Mouse (Mus musculus): ENCODE measurements around the gene Ksr1. TPM values are rescaled to one million over a fixed set of nuclear protein-coding genes. Genes with fewer than 3 reads are reported as not detected.
A peak's percentile ranks its signal among the peaks of the same experiment; 100 is the strongest.

The Ksr1 gene
- polyA plus RNA-seq, 1 experiment, result 4.6 TPM

- H3K27ac ChIP-seq (replicated peaks; ENCODE audit: low read depth, low read length), result peak overlapping the region; percentile 85; the same call in 1 of the 2 replicates
- H3K4me3 ChIP-seq (ENCODE audit: insufficient read depth, low read depth, low read length), result peak overlapping the region; percentile 72
- peaks cover 39% of the 10 kb centered on the region for H3K4me1 ChIP-seq (ENCODE audit: control insufficient read depth, insufficient read depth, insufficient read length, low read length)
Measured at GRCm38 (mm10) chr11:78982513-78983291, 163.5 kb downstream of the Ksr1 start.

- Histone ChIP-seq H3K4me3 (ENCODE audit: insufficient read depth, low read depth, low read length) (no peak overlapping the region), H3K27ac (replicated peaks; ENCODE audit: low read depth, low read length) (no peak overlapping the region), H3K4me1 (ENCODE audit: control insufficient read depth, insufficient read depth, insufficient read length, low read length) (peaks cover 37% of the 10 kb centered on the region)
Measured at GRCm38 (mm10) chr11:78982042-78982441, 164.2 kb downstream of the Ksr1 start.

GRCm38 (mm10) chr11:78980083-78980634 lies 166.0 kb downstream of the Ksr1 start:
- Histone ChIP-seq H3K4me3 (ENCODE audit: insufficient read depth, low read depth, low read length) (no peak overlapping the region), H3K4me1 (ENCODE audit: control insufficient read depth, insufficient read depth, insufficient read length, low read length) (peaks cover 30% of the 10 kb centered on the region), H3K27ac (replicated peaks; ENCODE audit: low read depth, low read length) (no peak overlapping the region)

- no peak overlapping the region for H3K27ac ChIP-seq (replicated peaks; ENCODE audit: low read depth, low read length)
- no peak overlapping the region for H3K4me3 ChIP-seq (ENCODE audit: insufficient read depth, low read depth, low read length)
- H3K4me1 ChIP-seq (ENCODE audit: control insufficient read depth, insufficient read depth, insufficient read length, low read length), result peaks cover 26% of the 10 kb centered on the region
Measured at GRCm38 (mm10) chr11:78978176-78979019, 167.8 kb downstream of the Ksr1 start.

- Histone ChIP-seq H3K27ac (replicated peaks; ENCODE audit: low read depth, low read length) (no peak overlapping the region), H3K4me1 (ENCODE audit: control insufficient read depth, insufficient read depth, insufficient read length, low read length) (peaks cover 19% of the 10 kb centered on the region; the same call in 1 of the 2 replicates), H3K4me3 (ENCODE audit: insufficient read depth, low read depth, low read length) (no peak overlapping the region)
Measured at GRCm38 (mm10) chr11:78976731-78977510, 169.3 kb downstream of the Ksr1 start.

GRCm38 (mm10) chr11:78973381-78974150 lies 172.6 kb downstream of the Ksr1 start:
- Histone ChIP-seq H3K4me1 (ENCODE audit: control insufficient read depth, insufficient read depth, insufficient read length, low read length) (peaks cover 11% of the 10 kb centered on the region; the same call in 1 of the 2 replicates), H3K27ac (replicated peaks; ENCODE audit: low read depth, low read length) (peak overlapping the region; percentile 75), H3K4me3 (ENCODE audit: insufficient read depth, low read depth, low read length) (peak overlapping the region; percentile 36)

GRCm38 (mm10) chr11:78972811-78973351 lies 173.3 kb downstream of the Ksr1 start:
- Histone ChIP-seq H3K4me3 (ENCODE audit: insufficient read depth, low read depth, low read length) (peak overlapping the region; percentile 11; the same call in 1 of the 2 replicates), H3K4me1 (ENCODE audit: control insufficient read depth, insufficient read depth, insufficient read length, low read length) (peaks cover 10% of the 10 kb centered on the region), H3K27ac (replicated peaks; ENCODE audit: low read depth, low read length) (peak overlapping the region; percentile 29)

- H3K4me1 ChIP-seq (ENCODE audit: control insufficient read depth, insufficient read depth, insufficient read length, low read length), result peaks cover 14% of the 10 kb centered on the region
- H3K27ac ChIP-seq (replicated peaks; ENCODE audit: low read depth, low read length), result 0 out of 2 replicates have a peak overlapping the region, but pooled peaks have one; percentile 29
- H3K4me3 ChIP-seq (ENCODE audit: insufficient read depth, low read depth, low read length), result no peak overlapping the region
Measured at GRCm38 (mm10) chr11:78972328-78972727, 173.9 kb downstream of the Ksr1 start.

GRCm38 (mm10) chr11:78971746-78972145 lies 174.5 kb downstream of the Ksr1 start:
- no peak overlapping the region for H3K4me3 ChIP-seq (ENCODE audit: insufficient read depth, low read depth, low read length)
- peaks cover 17% of the 10 kb centered on the region for H3K4me1 ChIP-seq (ENCODE audit: control insufficient read depth, insufficient read depth, insufficient read length, low read length)
- H3K27ac ChIP-seq (replicated peaks; ENCODE audit: low read depth, low read length), result no peak overlapping the region

GRCm38 (mm10) chr11:78971096-78971495 lies 175.1 kb downstream of the Ksr1 start:
- Histone ChIP-seq H3K27ac (replicated peaks; ENCODE audit: low read depth, low read length) (no peak overlapping the region), H3K4me3 (ENCODE audit: insufficient read depth, low read depth, low read length) (no peak overlapping the region), H3K4me1 (ENCODE audit: control insufficient read depth, insufficient read depth, insufficient read length, low read length) (peaks cover 22% of the 10 kb centered on the region)

GRCm38 (mm10) chr11:78968121-78968520 lies 178.1 kb downstream of the Ksr1 start:
- Histone ChIP-seq H3K4me1 (ENCODE audit: control insufficient read depth, insufficient read depth, insufficient read length, low read length) (peaks cover 19% of the 10 kb centered on the region), H3K4me3 (ENCODE audit: insufficient read depth, low read depth, low read length) (no peak overlapping the region), H3K27ac (replicated peaks; ENCODE audit: low read depth, low read length) (peak overlapping the region; percentile 77)

GRCm38 (mm10) chr11:78967371-78967770 lies 178.8 kb downstream of the Ksr1 start:
- H3K27ac ChIP-seq (replicated peaks; ENCODE audit: low read depth, low read length), result peak overlapping the region; percentile 48; the same call in 1 of the 2 replicates
- H3K4me1 ChIP-seq (ENCODE audit: control insufficient read depth, insufficient read depth, insufficient read length, low read length), result peaks cover 14% of the 10 kb centered on the region
- no peak overlapping the region for H3K4me3 ChIP-seq (ENCODE audit: insufficient read depth, low read depth, low read length)

Measured in brown adipose tissue, adult 24 weeks (tissue).